Mouse (Mus musculus) ES-E14 (cell line): ENCODE measurements around the gene Rplp1. TPM values are rescaled to one million over a fixed set of nuclear protein-coding genes. Genes with fewer than 3 reads are reported as not detected.

Experiments used
- DNase-seq: peaks from one replicate; pipeline ENCODE4 v3.0.0-alpha.2; 2013; ENCODE audit warnings: low read depth, low spot score
- H3K27ac ChIP-seq: 2 replicates; pipeline ENCODE4 v1.5.1; 2012; ENCODE audit warnings: low read depth, mild to moderate bottlenecking, low read length, moderate library complexity, mixed read lengths; ENCODE audit not compliant: poor library complexity, insufficient read depth, severe bottlenecking
- H3K36me3 ChIP-seq: 2 replicates; pipeline ENCODE4 v1.6.1; 2012; ENCODE audit warnings: mild to moderate bottlenecking, low read length, moderate library complexity, mixed read lengths; ENCODE audit not compliant: control insufficient read depth, poor library complexity, insufficient read depth, severe bottlenecking
- H3K4me1 ChIP-seq, 2 experiments: fragments of 150-350 bp in 1 of 2; sonication (generic) in 1 of 2; 2 replicates each; pipeline ENCODE4 v1.6.1; 2012; ENCODE audit warnings: low read length in 2 of 2, mild to moderate bottlenecking in 1 of 2, mixed read lengths in 1 of 2; ENCODE audit not compliant: control insufficient read depth in 2 of 2, insufficient read depth in 2 of 2, poor library complexity in 1 of 2
- H3K4me3 ChIP-seq, 2 experiments: fragments of 150-350 bp in 1 of 2; sonication (generic) in 1 of 2; 2 replicates each; pipeline ENCODE4 v1.5.1; 2012; ENCODE audit warnings: low read length in 2 of 2, low read depth in 1 of 2, mild to moderate bottlenecking in 1 of 2, mixed read lengths in 1 of 2; ENCODE audit not compliant: insufficient read depth in 1 of 2, poor library complexity in 1 of 2, severe bottlenecking in 1 of 2
- H3K9ac ChIP-seq: 2 replicates; pipeline ENCODE4 v1.6.1; 2012; ENCODE audit warnings: low read depth, mild to moderate bottlenecking, low read length, mixed read lengths; ENCODE audit not compliant: poor library complexity, insufficient read depth, severe bottlenecking
- H3K9me3 ChIP-seq: fragments of 150-350 bp; sonication (generic); 2 replicates; pipeline ENCODE4 v1.6.1; 2012; ENCODE audit warnings: low read depth, mild to moderate bottlenecking, low read length; ENCODE audit not compliant: control insufficient read depth, insufficient read depth
- CHD2 ChIP-seq: IDR thresholded peaks from 2 replicates; pipeline ENCODE4 v1.6.1; 2014; ENCODE audit warnings: mild to moderate bottlenecking, low read depth, low read length, inconsistent platforms
- HCFC1 ChIP-seq: IDR thresholded peaks from 2 replicates; pipeline ENCODE4 v1.6.1; 2012; ENCODE audit warnings: low read length, inconsistent platforms, borderline replicate concordance; ENCODE audit not compliant: insufficient read depth
- MAFK ChIP-seq: IDR thresholded peaks from 2 replicates; pipeline ENCODE4 v1.6.1; 2014; ENCODE audit warnings: mild to moderate bottlenecking, low read depth, low read length, inconsistent platforms; ENCODE audit not compliant: insufficient read depth
- ZC3H11A ChIP-seq: IDR thresholded peaks from 2 replicates; pipeline ENCODE4 v1.6.1; 2012; ENCODE audit warnings: low read depth, mild to moderate bottlenecking, inconsistent platforms, low read length, borderline replicate concordance
- ZNF384 ChIP-seq: IDR thresholded peaks from 2 replicates; pipeline ENCODE4 v1.6.1; 2012; ENCODE audit warnings: low read depth, low read length, inconsistent platforms
- in situ Hi-C, 2 experiments: fragments of 600-800 bp; cut with MboI; formaldehyde crosslinking; loops; one replicate each; pipeline ENCODE4 v1.15.1; 2025; ENCODE audit warnings: low sequenced_read_pairs in 2 of 2, inconsistent platforms in 1 of 2; ENCODE audit not compliant: unreplicated experiment in 2 of 2
- total RNA-seq: library from RNA; depleted of rRNA; stranded (reverse); fragments of 300-350 nt; gene quantifications from 2 replicates; pipeline ENCODE4 v1.2.3, GENCODE M21; 2012

The Rplp1 gene
- total RNA-seq, 1 experiment: 9,468 TPM

GRCm38 (mm10) chr9:61882179-61882578, 32.2 kb downstream of the Rplp1 start:
- Histone ChIP-seq H3K9me3 (no peaks in the 10 kb centered on the region), H3K4me1 (peaks cover 4 to 9% of the 10 kb centered on the region in 2 experiments; a peak in 3 of 4 replicates), H3K27ac (no peak overlapping the region), H3K9ac (no peak overlapping the region), H3K36me3 (no peaks in the 10 kb centered on the region), H3K4me3 (no peak overlapping the region)
- in situ Hi-C loops: loop anchor here in 1 of 2 experiments (25.0 kb wide), 1 partner anchor 870 kb away; no protein-coding TSS in a partner anchor
- no peak for DNase-seq
- no peak for TF ChIP-seq HCFC1

- peak; percentile 70 for TF ChIP-seq ZNF384
- no peak for TF ChIP-seq HCFC1
- no peak for TF ChIP-seq CHD2
- peak; percentile 55; the same call in 1 of the 2 replicates for TF ChIP-seq ZC3H11A
- Histone ChIP-seq H3K9me3 (no peaks in the 10 kb centered on the region), H3K9ac (no peak overlapping the region), H3K27ac (no peak overlapping the region), H3K4me1 (peaks cover 4 to 12% of the 10 kb centered on the region in 2 experiments; a peak in 3 of 4 replicates), H3K4me3 (no peak overlapping the region), H3K36me3 (no peaks in the 10 kb centered on the region)
- in situ Hi-C loops: loop anchor here in 1 of 2 experiments (25.0 kb wide), 1 partner anchor 867 kb away; no protein-coding TSS in a partner anchor
- DNase-seq: peak; percentile 84
Observed at GRCm38 (mm10) chr9:61878889-61879288, 35.5 kb downstream of the Rplp1 start.

GRCm38 (mm10) chr9:61877373-61878112, 36.8 kb downstream of the Rplp1 start:
- H3K9me3 ChIP-seq: no peaks in the 10 kb centered on the region
- H3K27ac ChIP-seq: 0 out of 2 replicates have a peak overlapping the region, but pooled peaks have one; percentile 25
- TF ChIP-seq CHD2 (no peak), HCFC1 (no peak), ZNF384 (no peak), ZC3H11A (no peak), MAFK (no peak)
- peak; percentile 40 for DNase-seq
- H3K4me3 ChIP-seq: no peak overlapping the region
- H3K4me1 ChIP-seq: peaks cover 4 to 12% of the 10 kb centered on the region in 2 experiments; a peak in 3 of 4 replicates
- in situ Hi-C loops: loop anchor here in 1 of 2 experiments (25.0 kb wide), 1 partner anchor 865 kb away; no protein-coding TSS in a partner anchor
- H3K36me3 ChIP-seq: no peaks in the 10 kb centered on the region
- H3K9ac ChIP-seq: 0 out of 2 replicates have a peak overlapping the region, but pooled peaks have one; percentile 26

- no peaks in the 10 kb centered on the region for H3K36me3 ChIP-seq
- peaks cover under 1 to 12% of the 10 kb centered on the region in 2 experiments; a peak in 2 of 4 replicates for H3K4me1 ChIP-seq
- H3K9me3 ChIP-seq: no peaks in the 10 kb centered on the region; the same call in 1 of the 2 replicates
- no peak for DNase-seq
- H3K4me3 ChIP-seq: no peak overlapping the region
- H3K27ac ChIP-seq: no peak overlapping the region
- no peak overlapping the region for H3K9ac ChIP-seq
- in situ Hi-C loops: no loop called here
- no peak for TF ChIP-seq HCFC1
- no peak for TF ChIP-seq ZNF384
- TF ChIP-seq ZC3H11A: no peak
- TF ChIP-seq MAFK: no peak
- TF ChIP-seq CHD2: no peak
Observed at GRCm38 (mm10) chr9:61873325-61873724, 41.0 kb downstream of the Rplp1 start.
